Mouse (Mus musculus): ENCODE results near the gene Hoxb5.

Hoxb5 gene

DNA sequence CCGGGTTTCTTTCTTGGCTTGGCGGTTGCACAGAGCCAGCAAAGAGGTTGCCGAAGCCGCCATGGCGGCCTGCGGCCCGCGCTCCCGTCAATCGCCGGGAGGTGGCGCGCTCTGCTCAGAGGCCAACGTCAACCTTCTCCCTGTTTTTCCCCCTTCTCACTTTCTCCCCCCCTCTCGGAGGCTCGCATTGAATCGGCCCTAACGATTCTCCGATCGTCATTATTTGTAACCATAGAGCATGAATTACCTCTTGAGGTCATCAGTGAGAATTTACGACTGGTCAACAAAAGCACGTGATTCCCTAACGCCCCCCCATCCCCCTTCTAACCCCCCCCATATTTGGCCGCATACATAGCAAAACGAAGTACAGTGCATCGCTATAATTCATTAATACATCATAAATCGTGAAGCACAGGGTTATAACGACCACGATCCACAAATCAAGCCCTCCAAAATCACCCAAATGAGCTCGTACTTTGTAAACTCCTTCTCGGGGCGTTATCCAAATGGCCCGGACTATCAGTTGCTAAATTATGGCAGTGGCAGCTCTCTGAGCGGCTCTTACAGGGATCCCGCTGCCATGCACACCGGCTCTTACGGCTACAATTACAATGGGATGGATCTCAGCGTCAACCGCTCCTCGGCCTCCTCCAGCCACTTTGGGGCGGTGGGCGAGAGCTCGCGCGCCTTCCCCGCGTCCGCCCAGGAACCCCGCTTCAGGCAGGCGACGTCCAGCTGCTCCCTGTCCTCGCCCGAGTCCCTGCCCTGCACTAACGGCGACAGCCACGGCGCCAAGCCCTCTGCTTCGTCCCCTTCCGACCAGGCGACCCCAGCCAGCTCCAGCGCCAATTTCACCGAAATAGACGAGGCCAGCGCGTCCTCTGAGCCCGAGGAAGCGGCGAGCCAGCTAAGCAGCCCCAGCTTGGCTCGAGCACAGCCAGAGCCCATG is at the start of gene Hoxb5:
TSS of gene Hoxb5 (plus strand) at position 186 of the 949 bp plus-strand sequence.
- DNase-seq (ENCODE audit: low read depth, low spot score) = peak; percentile 92

DNA sequence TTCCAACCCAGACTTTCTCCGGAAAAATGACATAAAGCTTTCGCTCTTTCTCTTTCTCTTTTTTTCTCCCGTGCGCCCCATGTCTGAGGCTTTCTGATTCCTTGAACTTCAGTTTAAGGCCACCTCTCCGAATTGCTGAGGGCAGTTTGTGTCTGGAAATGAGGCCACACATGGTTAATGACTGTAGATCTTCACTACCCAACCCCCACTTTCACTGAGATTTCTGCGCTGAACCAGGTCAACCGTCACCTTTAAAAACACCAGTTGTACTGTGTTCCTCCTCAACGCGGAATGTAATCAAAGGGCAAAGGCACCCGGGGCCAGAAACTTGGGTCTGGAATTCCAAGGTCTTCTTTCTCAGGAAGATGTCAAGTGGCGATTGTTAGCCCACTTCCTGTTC is 48.9 kb upstream of the Hoxb5 start:
- DNase-seq (ENCODE audit: low read depth, low spot score) = peak; percentile 71

DNA sequence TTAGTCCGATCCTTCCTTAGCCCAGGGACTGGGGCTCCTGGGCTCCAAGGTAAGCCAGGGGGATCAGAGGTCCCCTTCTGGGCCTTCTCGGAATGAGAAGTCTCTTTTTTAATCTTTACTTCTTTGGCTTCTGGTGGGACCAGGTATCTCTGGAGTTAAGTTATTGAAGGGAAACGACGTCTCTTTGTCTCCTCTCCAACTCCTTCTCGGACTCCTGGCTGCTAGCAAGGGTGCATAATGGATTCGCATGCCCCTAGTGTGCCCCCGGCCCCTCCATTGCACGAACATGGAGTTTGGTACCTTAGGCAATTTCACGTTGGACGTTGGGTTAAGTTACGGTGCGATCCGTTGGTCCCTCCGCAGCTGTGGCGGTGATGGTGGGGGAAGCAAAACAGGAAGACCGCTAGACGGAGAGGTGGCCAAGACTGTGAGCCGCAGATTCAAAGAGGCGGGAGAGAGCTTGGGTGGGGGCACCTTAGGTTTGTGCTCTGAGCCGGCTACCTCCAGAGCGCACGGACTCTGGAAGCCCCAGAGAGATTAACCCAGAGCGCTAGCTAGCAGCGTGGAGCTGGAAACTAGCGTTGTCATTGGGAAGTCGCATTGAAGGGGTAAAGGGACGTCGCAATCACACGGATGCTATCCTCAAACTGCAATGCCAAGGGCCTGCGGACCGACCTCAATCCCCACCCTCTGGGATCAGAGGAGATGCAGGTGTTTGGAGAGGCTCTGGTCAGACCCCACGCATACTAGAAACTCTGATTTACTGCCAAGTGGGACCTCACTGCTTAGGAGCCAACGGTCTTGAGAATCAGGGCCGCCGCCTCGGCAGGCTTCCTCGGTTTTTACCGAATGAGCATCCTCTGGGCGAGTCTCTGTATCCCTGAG is 47.8 kb upstream of the Hoxb5 start:
- DNase-seq (ENCODE audit: low read depth, low spot score) = no peak

DNA sequence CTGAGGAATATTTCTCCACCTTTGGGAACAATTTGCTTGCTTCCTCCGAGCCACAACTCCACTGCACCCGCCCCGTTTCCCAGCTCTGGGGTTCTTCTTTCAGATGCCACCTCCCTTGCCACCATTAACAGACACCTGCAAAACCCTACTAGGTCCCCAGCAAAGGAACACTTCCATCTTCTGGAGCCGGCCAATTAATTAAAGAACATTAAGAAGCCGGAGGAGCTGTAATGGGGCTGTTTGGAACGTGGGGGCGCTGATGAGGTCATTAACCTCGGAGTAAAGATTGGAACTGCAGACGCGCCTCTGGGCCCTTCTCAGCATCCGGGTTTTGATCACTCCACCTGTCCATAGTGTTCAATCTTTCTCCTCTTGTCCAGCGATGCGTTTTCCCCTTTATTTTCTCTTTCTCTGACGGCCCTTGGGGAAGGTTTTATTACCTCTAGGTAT is 47.1 kb upstream of the Hoxb5 start:
- DNase-seq (ENCODE audit: low read depth, low spot score) = peak; percentile 66

DNA sequence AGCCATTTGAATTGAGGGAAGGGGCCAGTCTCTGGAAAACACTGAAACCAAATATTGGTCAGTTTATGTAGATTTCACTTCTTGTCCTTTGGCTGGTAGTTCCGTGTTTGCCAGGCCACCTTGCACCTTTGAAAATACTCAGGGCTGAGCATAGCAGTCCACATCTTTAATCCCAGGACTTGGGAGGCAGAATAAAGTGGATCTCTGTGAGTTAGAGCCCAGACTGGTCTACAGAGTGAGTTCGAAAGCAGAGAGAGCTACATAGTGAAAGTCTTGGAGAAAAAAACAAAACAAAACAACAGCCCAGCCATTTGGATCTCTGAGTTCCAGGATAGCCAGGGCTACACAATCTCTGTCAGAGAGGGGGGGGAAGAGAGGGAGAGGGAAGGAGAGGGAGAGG is 46.0 kb upstream of the Hoxb5 start:
- no peak for DNase-seq (ENCODE audit: low read depth, low spot score)

DNA sequence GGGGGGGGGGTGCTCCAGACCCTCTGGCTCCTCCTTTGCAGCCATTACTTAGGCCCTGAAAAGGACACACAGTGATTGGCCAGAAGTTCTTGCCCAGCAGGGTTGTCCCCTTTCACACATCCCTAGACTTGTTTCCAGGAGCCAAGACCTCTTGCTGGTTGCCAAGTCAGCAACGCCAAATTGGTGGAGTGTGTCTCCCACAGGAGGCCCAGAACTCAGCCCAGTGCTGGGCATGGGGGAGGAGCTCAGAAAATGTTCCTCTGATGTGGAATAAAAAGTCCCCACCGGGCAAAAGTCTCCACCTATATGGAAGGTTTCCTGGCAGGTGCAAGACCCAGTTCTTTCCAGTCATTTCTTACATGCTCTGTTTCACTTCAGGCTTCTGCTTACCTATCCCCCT is 44.1 kb upstream of the Hoxb5 start:
- DNase-seq (ENCODE audit: low read depth, low spot score) = no peak

DNA sequence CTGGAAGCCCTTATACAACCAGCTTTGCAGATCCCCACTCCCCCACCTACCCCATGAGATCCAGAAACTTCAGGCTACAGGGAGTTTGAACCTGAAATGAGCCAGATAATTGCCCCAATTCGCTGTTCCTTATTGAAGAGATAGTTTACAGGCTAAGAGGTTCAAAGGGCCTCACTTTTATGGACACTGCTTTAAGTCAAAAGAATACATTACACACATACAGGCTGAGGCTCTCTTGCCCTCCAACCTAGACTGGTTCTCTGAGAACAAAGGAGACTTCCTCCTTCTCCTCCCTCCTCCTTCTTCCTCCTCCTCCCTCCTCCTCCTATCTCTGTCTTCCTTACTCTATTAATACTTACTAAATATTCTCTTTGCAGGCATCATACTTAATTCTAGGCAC is 43.6 kb upstream of the Hoxb5 start:
- DNase-seq (ENCODE audit: low read depth, low spot score) = no peak

DNA sequence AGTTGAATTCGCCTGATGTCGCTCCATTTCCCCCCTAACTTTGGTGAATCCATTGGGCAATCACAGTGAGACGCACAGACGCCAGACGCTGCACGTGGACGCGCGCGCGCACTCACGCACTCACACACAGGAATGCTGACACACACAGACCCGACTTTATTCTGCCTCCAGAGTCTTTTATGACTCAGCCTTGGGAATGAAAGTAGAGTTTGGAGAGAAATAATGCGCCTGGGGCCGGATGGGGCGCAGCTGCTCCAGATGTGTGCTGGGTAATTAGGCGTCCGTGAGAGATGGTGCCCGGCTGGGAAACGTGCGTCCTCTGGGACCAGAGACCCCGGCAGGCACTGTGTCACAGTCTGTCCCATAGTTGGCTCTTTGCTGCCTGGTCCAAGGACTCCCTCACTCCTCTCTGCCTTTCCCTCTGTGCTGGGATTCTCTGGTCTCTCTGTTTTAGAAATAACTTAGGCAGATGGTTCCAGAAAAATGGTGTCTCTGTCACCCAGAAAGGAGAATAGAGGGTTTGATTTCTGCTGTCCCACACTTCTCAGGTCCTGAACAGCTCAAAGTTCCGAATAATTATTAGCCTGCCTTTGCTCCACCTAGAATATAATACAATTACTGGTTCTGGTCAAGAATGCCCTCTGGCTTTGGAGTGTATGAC is 42.7 kb upstream of the Hoxb5 start:
- DNase-seq (ENCODE audit: low read depth, low spot score) = peak; percentile 69

DNA sequence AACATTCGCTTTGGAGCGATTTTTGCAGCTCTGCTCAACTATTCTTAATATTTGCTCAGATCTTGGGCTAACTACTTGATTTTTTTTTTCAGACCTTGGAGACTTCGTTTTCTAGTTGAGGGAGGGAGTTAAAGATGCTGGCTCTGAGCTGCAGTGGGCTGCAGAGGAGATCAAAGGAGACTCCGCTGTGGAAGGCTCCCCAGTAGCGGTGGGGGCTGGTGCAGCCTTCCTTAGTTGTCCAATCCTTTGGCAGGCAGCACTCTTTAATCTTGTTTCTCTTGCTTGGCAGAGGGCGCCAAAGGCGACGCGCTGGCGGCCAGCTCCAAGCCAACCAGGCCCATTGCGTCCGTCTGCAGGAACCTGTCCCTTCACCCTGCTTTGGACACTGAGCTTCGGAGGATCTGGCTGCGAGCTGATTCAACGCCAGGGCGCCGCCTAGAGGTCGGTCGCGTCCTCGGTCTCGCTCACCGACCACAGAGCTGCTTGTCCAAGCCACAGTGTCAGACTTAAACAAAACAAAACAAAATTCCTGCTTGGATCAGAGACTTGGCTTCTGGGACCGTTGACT is 41.7 kb upstream of the Hoxb5 start:
- peak; percentile 87 for DNase-seq (ENCODE audit: low read depth, low spot score)

DNA sequence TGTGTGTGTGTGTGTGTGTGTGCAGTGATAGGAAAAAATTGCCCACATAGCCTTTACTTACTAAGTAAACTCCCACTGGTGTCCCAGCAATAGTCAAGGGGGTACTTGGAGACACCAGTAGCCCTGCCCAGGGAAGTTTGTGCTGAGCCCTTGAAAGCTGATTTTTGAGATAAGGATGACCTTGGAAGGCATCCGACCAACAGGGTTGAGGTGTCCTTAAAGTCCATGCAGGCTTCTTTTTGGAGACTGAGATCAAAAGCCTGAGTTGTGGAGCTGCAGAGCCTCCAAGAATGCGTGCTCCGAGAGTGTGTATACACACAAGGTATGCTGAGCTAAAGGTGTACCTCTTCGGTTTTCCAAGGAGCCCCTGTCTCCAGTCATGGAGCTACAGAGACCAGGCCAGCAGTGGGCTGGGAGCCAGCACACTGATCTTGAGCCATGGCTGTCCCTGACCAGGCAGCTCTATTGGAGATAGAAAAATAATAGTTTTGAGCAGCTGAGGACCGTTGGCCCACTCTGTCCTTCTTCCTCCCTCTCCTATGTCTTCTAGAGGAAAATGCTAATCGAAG is 40.8 kb upstream of the Hoxb5 start:
- DNase-seq (ENCODE audit: low read depth, low spot score) = no peak

DNA sequence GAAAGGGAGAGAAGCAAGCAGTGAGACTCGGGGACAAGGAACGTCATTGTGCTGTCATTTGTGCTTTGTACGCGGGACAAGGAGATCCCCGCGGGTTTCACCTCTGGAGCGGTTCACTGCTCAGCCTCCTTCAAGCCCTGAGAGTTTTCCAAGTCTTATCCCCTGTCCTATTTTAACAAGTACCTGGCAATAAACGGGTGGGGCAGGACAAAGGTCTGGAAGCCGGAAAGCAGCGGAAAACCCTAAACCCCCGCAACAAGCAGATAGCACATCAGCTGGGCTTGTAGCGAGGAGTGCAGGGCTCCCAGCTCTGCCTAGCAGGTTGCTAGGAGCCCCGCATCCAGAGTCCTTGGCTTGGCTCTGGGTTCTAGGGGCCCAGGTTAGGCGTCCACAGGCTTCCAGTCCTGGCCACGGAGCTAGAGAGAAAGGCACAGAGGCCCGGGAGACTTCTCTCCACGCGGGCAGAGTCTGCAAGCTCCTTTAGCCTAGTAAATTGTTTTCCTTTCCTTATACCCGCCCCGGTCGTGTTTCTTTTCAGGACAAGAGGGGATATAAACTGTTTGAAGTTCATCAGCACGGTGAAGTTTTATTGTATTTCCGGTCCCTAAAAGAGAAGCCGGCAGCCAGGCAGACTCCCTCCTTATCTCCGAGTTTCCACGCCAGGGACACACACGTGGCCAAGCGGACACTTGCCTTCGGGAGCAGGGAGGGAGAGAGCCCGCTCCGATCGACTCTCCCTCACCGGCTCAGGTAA is 39.3 kb upstream of the Hoxb5 start:
- no peak for DNase-seq (ENCODE audit: low read depth, low spot score)

DNA sequence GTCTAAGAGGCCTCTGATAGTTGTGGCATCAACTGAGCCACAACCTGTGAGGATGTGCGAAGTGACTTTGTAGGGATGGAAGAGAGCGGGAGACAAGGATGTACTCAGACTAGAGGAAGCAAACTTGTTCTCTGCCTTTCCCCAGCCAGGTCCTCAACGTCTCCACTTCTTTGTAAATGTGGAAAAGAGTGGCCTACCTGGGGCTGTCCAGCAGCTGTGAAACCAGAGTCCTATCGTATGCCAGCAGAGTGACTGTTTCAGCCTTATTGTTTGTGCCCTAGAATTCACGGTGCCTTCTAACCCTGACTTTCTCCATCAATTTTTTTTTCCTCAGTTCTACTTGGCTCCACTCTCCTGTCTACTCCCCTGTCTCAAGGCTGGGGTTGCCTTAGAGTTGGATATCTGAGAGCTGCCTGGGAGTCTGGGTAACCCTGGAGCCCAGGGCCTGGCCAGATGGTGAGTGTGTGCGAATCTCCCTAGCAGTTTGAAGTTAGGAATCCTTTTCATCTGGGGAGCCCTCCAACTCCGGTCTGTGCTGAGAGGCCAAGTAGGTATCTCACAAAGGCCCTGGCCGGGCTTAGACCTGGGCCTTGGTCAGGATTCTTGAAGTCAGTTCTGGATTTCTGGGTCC is 38.6 kb upstream of the Hoxb5 start:
- no peak for DNase-seq (ENCODE audit: low read depth, low spot score)

DNA sequence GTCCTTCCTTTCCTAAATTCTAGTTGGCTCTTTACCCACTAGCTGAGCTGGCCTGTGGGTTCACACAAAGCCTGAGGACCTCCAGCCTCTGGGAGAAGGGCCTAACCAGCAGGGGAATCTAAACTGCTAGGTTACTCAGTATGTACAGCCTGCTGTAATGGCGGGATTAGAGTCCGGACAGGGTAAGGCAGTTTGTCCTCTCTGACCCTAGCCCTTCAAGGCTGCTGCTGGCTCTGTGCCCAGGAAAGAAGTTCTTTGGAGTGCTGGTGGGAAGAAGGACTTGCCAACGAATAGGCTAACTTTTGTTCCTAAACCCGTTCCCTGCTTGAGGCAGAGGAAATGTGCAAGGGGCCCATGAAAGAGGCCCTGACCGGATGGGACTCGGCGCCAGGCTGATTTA is 37.2 kb upstream of the Hoxb5 start:
- DNase-seq (ENCODE audit: low read depth, low spot score) = no peak

DNA sequence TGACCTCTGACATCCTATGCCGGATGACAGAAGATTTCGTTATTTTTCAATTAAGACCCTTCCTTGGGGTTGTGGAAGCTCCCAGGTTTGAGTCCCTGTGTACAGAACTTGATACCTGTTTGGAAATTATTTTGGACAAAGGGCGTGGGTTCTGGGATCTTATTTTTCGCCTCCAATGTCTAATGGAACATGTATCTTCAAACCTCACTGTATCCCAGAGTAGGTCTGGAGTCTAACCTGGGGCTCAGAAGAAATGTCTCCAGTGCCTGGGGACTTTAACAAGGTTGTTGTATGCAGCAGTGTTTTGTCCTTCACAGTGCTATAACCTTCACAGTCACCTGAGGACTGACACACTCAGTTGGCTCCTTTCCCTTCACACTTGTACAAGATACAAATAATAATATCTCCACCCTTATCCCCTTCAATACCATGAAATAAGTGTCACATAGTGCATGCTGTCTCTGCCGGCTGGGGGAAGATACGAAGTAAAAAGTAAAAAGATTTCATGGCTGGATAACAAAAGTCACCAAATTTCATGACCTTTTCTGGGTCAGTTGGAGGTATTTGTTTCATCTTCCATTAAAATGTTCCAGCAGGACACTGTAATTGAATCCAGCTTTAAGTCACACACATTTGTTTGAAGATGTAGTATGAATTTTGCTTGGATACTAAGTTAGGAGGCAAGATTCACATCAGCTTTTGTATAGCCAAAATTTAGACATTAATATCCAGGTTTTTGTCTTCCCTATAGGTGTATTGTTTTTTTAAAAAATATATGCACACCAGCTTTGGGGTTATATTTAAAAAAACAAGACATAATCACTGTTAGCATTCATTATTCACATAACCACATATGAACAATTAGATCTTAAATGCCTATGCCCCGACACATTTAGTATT is 35.9 kb upstream of the Hoxb5 start:
- no peak for DNase-seq (ENCODE audit: low read depth, low spot score)

DNA sequence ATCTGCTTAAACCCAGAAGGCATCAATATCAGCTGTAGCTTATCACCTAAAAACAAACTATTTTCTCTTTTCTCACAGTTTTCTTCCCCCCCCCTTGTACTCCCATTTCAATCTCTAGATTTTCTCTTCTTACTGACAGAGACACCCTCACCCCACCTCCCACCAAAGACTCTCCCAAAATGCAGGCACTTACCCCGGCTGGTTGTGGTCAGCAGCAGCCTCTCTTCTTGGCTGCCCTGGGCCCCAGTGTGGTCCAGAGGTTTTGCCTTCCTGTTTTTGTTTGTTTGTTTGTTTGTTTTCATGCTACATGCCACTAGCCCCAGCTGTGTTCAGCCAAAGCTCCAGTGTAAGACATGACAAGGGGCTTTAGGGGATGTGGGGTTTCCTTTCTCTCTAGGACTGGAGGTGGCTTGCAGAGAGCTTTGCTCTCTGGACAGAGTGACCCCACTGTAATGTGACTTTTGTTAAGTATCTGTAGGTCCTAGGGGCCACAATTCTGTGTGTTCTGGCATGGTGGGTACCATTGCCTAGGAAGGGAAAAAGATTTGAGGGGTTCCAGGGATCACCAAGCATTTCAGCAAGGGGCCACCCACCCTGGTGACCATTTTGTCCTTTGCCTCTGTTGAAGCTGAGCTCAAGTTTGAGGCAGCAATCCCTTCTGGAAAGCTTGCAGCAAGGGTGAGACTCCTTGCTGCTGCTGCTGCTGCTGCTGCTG is 34.9 kb upstream of the Hoxb5 start:
- DNase-seq (ENCODE audit: low read depth, low spot score) = no peak

DNA sequence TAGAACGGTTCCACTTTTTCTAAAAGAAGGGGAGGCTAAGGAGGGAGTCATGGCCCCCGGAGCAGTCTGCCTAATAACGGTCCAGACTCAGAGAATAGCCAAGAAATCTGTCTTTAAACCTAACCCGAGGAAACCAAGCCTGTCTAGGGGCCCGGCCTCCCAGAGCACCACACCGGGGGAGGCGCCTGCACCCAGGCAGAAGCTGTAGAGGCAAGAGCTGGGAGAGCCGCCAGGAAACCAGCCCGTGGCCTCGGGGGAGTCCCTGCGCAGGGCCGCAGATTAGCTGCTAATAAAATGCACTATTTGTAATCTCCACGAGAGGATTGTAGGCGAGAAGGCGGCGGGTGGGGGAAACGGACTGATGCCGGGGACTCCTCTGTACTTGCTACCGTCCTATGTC is 33.3 kb upstream of the Hoxb5 start:
- DNase-seq (ENCODE audit: low read depth, low spot score) = no peak

DNA sequence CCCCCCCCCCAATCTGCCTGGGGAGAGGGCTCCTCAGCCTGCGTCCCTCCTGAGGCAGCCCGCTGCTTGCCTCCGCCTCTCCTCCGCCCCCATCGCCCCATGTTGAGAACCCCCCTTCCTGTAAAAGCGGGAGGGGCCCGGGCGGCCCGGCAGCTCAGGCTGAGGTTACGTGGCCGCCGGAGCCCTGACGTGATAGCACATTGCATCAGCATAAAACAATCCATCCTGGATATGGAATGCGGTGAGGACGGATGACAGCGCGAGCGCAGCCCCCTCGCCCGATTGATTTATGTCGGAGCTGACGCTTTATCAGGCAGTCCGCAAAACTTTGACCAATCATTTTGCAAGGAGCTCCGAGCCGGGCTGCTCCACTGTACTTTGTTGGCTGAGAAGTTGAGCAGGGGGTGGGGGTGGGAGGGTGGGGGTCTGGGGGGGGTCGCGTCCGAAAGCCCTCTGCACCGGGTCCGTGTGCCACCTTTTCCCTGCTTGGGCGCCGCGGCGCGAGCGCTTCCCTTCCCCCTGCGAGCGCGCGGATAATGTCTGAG is 32.1 kb upstream of the Hoxb5 start, which contains the start of gene Hoxb9:
TSS of gene Hoxb9 (plus strand) at position 462 of the 545 bp plus-strand sequence.
- DNase-seq (ENCODE audit: low read depth, low spot score) = peak; percentile 55

DNA sequence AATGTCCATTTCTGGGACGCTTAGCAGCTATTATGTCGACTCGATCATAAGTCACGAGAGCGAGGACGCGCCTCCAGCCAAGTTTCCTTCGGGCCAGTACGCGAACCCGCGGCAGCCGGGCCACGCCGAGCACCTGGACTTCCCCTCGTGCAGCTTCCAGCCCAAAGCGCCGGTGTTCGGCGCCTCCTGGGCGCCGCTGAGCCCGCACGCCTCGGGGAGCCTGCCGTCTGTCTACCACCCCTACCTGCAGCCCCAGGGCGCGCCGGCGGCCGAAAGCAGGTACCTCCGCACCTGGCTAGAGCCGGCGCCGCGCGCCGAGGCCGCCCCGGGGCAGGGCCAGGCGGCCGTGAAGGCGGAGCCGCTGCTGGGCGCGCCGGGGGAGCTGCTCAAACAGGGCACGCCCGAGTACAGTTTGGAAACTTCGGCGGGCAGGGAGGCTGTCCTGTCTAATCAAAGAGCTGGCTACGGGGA is 31.6 kb upstream of the Hoxb5 start:
- DNase-seq (ENCODE audit: low read depth, low spot score) = peak; percentile 85
